ENCODE assay signal across 18 mouse cellular contexts in the genomic region with DNA sequence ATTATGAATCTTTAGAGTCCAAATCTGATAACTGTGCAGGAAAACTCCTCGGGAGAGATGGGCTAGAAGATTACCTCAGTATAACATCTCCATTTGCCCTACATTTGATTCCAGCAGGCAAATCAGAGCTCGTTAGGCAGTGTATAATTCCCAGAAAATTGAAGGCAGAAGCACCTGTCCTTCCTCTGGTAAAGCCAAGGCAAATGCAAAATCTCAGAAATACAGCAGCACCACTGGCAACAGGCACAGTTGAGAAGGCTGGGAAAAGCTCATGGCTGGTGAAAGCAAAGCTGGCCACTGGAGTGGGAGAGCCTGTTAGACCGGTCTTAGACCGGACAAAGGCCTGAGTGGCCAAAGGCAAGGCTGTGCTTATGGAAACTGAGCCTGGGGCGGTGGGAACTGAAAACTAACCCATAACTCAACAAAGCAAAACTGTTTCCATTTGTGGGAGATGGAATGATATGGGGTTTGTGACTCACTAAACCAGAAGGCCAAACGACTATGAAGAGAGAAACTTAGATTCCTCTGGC. TPM values are rescaled to one million over a fixed set of nuclear protein-coding genes. Genes with fewer than 3 reads are reported as not detected.
DNase-seq lines count a peak whose midpoint lies in the region; ATAC-seq and TF ChIP-seq lines count a peak whose summit lies in the region.
"Had no signal": no experiment of that assay in that cellular context is flagged by ENCODE, and none has a peak within 500 bp of the region (broad histone marks: within the 10 kb centered on the region; RNA-seq: fewer than 3 reads in every experiment).

No protein-coding gene starts in this region.

- no peak for ATAC-seq in hindbrain, embryonic 16.5 days
- ATAC-seq: forebrain, embryonic 14.5 days had no signal

- intact Hi-C loops in left cerebral cortex, postnatal 10 days (cut with DNase I): no loop called here

- no peaks in the 10 kb centered on the region for H3K9me3 ChIP-seq in ES-Bruce4 (replicated peaks; ENCODE audit: control insufficient read depth, insufficient read depth, low read length, poor library complexity, severe bottlenecking)
- no peaks in the 10 kb centered on the region for H3K9me3 ChIP-seq in hindbrain, embryonic 16.5 days (ENCODE audit: control insufficient read depth, low read length)
- H3K9me3 ChIP-seq: heart, embryonic 12.5 days; hindbrain, embryonic 10.5 days had no signal

- no peak overlapping the region for H3K9ac ChIP-seq in ES-Bruce4 (ENCODE audit: low read depth, poor library complexity, severe bottlenecking)
- no peak overlapping the region for H3K9ac ChIP-seq in hindbrain, embryonic 16.5 days (ENCODE audit: low read depth, low read length)
- H3K9ac ChIP-seq: heart, embryonic 12.5 days; hindbrain, embryonic 14.5 days had no signal

- no peak overlapping the region for H3K27ac ChIP-seq in ES-Bruce4 (ENCODE audit: insufficient read depth, low read length)
- H3K27ac ChIP-seq in hindbrain, embryonic 16.5 days (ENCODE audit: low read depth, low read length): no peak overlapping the region
- H3K27ac ChIP-seq: hindbrain, embryonic 10.5 days; hindbrain, embryonic 14.5 days had no signal

- TF ChIP-seq EP300 in ES-Bruce4 (IDR thresholded peaks at IDR 0.05; ENCODE audit: insufficient read depth, low read depth, low read length): 0 out of 2 replicates have a peak, but pooled peaks have one; percentile 56

- WGBS in hindbrain, embryonic 16.5 days: 82% methylated on average over 6 of the region's 6 CpGs

- no peak for TF ChIP-seq POLR2A in ES-Bruce4 (IDR thresholded peaks at IDR 0.05; ENCODE audit: insufficient read depth, low read length)

- no peak for TF ChIP-seq CTCF in ES-Bruce4 (IDR thresholded peaks at IDR 0.05; ENCODE audit: low read depth, low read length)

- peak; percentile 7 for DNase-seq in lung, postnatal 25 days (ENCODE audit: low spot score)
- DNase-seq in lung, adult 18-20 months: no peak
- peak; percentile 61 for DNase-seq in gonadal fat pad, adult 2 months (ENCODE audit: low read depth)
- peak; percentile 14 for DNase-seq in kidney, postnatal 10 days
- DNase-seq in left cerebral cortex, postnatal 10 days (ENCODE audit: extremely low spot score in 1 of 2, low spot score in 2 of 2): no peak
- DNase-seq: adrenal gland, adult 2 months; adrenal gland, postnatal 25 days; cerebellum, adult 18-20 months; cerebellum, adult 9-11 months; cerebellum, postnatal 36 days; gastrocnemius, postnatal 10 days had no signal

- H3K27me3 ChIP-seq in ES-Bruce4 (ENCODE audit: control insufficient read depth, insufficient read depth, low read length, poor library complexity, severe bottlenecking): no peaks in the 10 kb centered on the region
- no peaks in the 10 kb centered on the region for H3K27me3 ChIP-seq in hindbrain, embryonic 16.5 days (replicated peaks; ENCODE audit: control insufficient read depth, insufficient read depth, low read length)
- H3K27me3 ChIP-seq: CH12.LX; heart, embryonic 12.5 days had no signal

- no peaks in the 10 kb centered on the region for H3K36me3 ChIP-seq in ES-Bruce4 (ENCODE audit: control insufficient read depth, insufficient read depth, low read length, poor library complexity, severe bottlenecking)
- H3K36me3 ChIP-seq in hindbrain, embryonic 16.5 days (ENCODE audit: control insufficient read depth, insufficient read depth, low read length): no peaks in the 10 kb centered on the region
- H3K36me3 ChIP-seq: heart, embryonic 12.5 days; hindbrain, embryonic 10.5 days had no signal

- no peak overlapping the region for H3K4me2 ChIP-seq in hindbrain, embryonic 16.5 days (ENCODE audit: low read length)
- H3K4me2 ChIP-seq: heart, embryonic 12.5 days; hindbrain, embryonic 14.5 days had no signal

- H3K4me3 ChIP-seq in ES-Bruce4 (ENCODE audit: low read depth, low read length): no peak overlapping the region
- H3K4me3 ChIP-seq in hindbrain, embryonic 16.5 days (ENCODE audit: low read length): no peak overlapping the region
- H3K4me3 ChIP-seq: heart, embryonic 12.5 days; hindbrain, embryonic 10.5 days had no signal

- H3K4me1 ChIP-seq in ES-Bruce4 (ENCODE audit: control insufficient read depth, insufficient read depth, low read length): no peaks in the 10 kb centered on the region
- no peaks in the 10 kb centered on the region for H3K4me1 ChIP-seq in hindbrain, embryonic 16.5 days (ENCODE audit: control insufficient read depth, insufficient read depth, low read depth, low read length)
- H3K4me1 ChIP-seq: heart, embryonic 12.5 days; hindbrain, embryonic 10.5 days had no signal

RNA-seq across cellular contexts. Expression of gene Prlr, which starts 15.1 kb away (rescaled TPM):
- polyA plus RNA-seq in ES-Bruce4 (2011; ENCODE audit: insufficient read depth, insufficient read length, low read depth, missing spikeins): 2.0 and 2.6 TPM in 2 replicates
- 7.6 and 8.9 TPM in 2 replicates for polyA plus RNA-seq in gonadal fat pad, adult 2 months (2012; rRNA removed)
- total RNA-seq in left cerebral cortex, postnatal 10 days (2021): 1 to 10 TPM; 1.2 to 1.6 TPM
- polyA plus RNA-seq in hindbrain, embryonic 16.5 days (2015; fragmentation: Nextera tagmentation; extraction: Ambion mirVana): 2.8 and 2.9 TPM in 2 replicates
- total RNA-seq: CH12.LX had no signal

Comparison
In these comparisons a context has a peak if more than half of its experiments do, and no peak if none do; other contexts are left out.
1. DNase-seq: peak in lung, postnatal 25 days (single experiment), gonadal fat pad, adult 2 months (single experiment) and kidney, postnatal 10 days (single experiment); none in lung, adult 18-20 months (0 of 2) and left cerebral cortex, postnatal 10 days (0 of 2).